Mouse (Mus musculus): ENCODE data around the gene Eef1g. TPM values are rescaled to one million over a fixed set of nuclear protein-coding genes. Genes with fewer than 3 reads are reported as not detected.
"Not testable (repeated sequence)": the region's sequence is repeated elsewhere in the genome, so short reads cannot be mapped to it uniquely, and the experiment has no call there.

Gene Eef1g
- total RNA-seq, 2 experiments from 2014 or later, result 283 to 287 TPM

DNA sequence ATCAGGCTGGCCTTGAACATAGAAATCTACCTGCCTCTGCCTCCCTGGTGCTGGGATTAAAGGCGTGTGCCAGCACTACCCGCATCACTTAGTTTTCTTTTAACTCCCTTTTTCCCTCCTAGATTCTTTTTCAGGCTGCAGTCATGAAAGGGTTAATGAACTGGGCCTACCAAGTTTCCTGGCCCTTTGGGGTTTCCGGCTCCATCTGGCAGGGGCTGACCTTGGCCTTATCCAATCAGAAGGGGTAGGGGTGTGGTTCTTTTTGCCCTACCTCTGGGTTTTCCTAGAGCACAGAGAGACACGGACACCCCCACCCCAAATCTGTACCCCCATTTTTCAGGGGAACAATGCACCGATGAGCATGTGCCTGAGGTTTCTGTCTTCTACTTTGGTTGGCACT, 22.1 kb upstream of the Eef1g start:
- DNase-seq (ENCODE audit: low spot score in 2 of 2), result peak; percentile 62 to 69

DNA sequence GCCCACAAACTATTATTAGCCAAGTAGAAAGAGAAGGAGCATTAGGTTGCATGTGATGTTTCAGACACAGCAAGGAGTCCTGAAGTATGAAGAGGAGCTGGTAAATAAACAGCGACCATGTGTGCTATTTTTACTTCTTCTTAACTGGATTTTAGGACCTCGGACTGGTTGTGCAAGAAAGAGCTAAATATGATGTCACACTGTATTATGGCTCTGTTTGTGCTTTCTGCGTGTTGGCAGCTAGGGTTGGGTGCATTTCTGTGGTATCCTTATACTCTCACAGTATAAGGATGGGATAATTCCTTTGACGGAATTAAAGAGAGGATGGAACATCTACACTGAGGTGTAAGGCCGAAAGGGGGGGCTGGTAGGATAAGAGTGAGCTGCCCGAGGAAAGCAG, 21.6 kb upstream of the Eef1g start:
- DNase-seq (ENCODE audit: low spot score in 2 of 2), result no peak

DNA sequence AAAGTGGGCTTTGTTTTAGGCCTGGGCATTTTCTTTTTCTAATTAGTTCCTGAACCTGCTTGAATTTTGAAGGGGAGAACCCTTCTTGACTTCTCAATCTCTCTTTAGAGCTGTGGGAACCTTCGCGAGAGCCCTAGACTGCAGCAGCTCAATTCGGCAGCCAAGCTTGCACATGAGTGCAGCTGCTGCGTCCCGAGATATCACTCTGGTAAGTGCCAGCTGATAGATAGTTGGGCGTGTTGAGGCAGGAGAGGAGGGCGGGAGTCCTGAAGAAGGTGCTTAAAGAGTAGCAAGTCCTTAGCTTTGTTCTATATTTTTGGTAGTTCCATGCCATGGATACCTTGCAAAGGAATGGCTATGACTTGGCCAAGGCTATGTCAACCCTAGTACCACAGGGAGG, 19.9 kb upstream of the Eef1g start:
- no peak for DNase-seq (ENCODE audit: low spot score in 2 of 2)

DNA sequence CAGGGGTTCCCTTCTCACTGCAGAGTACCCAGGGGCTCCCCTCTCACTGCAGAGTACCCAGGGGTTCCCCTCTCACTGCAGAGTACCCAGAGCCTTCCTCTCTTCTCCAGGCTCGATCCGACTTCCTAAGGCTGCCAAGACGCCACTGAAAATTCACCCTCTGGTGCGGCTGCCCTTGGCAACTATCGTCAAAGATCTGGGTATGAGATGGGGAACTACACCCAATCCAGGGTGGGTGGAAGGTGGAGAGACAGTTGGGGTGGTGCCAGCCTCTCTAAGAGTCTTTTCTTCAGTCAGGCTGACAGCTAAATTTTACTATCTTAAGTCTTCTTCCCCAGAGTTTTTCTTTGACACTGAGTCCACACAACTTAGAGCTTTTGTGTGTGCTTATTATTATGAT, 16.7 kb upstream of the Eef1g start:
- DNase-seq (ENCODE audit: low spot score in 2 of 2), result no peak

DNA sequence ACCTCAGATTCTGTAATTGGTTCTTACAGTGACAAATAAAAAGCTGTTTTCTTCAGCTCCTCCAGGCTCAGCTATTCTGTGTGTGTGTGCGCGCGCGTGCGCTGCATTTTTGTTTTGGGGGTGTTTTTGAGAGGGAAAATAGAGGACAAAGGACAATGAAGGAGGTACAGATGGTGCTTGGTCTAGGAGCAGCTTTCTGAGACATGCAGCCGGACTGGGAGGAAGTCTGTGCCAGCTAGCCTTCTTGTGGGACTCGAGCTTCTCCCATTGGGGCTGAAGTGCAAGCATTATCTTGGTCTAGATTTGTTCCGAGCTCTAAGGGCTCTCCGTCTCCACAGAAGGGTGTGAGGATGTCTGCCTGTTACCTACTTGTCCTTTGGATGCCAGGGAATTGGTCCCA, 14.6 kb upstream of the Eef1g start:
- DNase-seq (ENCODE audit: low spot score in 2 of 2), result peak; percentile 48 to 53

DNA sequence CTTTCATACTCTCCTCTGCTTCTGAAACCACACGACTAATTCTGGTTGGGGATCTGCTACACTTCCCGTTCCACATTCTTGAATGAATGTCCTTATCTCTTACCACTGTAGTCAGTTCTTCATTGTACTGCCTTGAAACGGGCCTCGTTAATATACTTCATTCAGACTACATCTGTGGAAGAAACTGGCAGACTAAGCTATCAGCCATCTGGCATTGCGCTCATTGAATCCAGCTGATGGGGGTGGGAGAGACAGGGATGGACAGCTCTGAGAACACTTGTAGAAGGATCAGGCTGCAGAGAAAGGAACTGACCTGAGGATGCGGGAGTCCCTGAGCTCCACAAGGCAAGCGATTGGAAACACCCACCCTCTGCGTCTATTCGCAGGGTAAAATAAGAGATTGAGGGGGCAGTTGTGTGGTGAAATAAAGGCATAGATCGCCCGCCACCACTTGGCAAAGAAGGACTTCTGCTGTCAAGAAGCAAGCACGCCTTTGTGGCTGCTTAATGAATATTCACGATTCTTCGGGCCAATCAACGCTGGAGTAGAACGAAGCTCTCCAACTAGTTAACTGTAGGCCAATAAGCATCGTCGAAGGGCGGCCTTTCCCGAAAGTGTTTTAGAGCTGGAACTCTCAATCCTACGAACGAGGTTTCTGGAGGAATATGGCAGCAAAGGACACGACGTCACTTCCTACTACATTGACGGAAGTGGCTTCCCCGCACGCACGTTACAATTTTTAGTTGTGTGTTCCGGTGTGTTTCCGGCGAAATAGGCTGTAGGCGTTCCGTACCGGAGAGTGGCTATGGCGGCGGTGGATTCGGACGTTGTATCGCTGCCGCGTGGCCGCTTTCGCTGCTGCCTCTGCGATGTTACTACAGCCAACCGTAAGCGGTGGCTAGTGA, 13.5 kb upstream of the Eef1g start, which contains the start of gene Tut1:
Gene Tut1 (plus strand): TSS at position 713 of the 905 bp plus-strand sequence.
- DNase-seq (ENCODE audit: low spot score in 2 of 2), result peak; percentile 94 to 95

DNA sequence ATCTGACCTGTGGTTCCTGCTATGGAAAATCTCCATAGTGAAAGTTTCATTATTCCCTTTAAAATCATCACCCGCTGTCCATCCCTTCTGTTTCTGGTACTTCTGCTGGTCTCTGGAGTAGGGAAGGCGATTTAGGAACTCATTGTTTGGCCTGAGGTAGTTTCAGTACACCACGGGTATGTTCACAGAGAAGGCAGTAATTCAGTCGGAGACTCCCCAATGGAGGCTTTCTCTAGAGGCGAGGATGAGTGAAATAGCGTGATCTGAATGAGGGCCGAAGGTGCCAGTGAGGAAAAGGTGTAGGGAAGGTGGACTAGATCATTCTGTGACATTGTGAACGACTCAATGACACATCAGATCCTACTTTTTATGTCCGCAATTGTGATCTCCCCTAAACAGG, 12.7 kb upstream of the Eef1g start:
- DNase-seq (ENCODE audit: low spot score in 2 of 2), result no peak

DNA sequence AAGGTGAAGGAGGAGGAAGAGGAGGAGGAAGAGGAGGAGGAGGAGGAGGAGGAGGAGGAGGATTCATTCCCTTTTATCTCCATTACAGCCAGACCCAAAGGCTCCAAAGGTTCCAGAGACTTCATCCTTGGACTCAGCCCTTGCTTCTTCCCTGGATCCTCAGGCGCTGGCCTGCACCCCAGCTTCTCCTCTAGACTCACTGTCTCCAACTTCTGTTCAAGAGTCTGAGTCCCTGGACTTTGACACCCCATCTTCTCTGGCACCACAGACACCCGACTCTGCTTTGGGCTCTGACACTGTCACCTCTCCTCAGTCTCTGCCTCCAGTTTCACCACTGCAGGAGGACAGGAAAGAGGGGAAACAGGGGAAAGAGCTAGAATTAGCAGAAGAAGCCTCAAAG, 4.6 kb upstream of the Eef1g start:
- DNase-seq (ENCODE audit: low spot score in 2 of 2), result no peak

DNA sequence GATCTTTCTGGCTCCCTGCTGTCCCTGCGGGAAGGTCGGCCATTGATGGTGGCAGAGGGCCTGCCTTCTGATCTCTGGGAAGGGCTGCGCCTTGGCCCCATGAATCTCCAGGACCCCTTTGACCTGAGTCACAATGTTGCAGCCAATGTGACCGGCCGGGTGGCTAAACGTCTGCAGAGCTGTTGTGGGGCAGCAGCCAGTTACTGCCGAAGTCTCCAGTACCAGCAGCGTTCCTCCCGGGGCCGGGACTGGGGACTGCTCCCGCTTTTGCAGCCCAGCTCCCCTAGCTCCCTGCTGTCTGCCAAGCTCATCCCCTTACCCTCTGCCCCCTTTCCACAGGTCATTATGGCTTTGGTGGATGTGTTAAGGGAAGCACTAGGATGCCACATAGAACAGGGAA, 1.8 kb upstream of the Eef1g start:
- DNase-seq (ENCODE audit: low spot score in 2 of 2), result no peak

DNA sequence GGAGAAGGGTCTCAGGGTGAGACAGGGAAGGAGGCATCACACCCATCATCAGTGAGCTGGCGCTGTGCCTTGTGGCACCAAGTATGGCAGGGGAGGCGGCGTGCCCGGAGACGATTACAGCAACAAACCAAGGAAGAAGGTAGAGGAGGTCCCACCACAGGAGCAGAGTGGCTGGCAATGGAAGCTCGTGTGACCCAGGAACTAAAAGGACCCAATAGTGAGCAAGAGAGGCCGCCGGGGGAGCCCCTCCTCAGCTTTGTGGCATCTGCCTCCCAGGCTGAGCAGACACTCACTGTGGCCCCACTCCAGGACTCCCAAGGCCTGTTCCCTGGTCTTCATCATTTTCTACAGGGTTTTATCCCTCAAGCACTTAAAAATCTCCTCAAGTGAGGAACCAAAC, 1.1 kb upstream of the Eef1g start:
- DNase-seq (ENCODE audit: low spot score in 2 of 2), result peak in 1 of 2 experiments; percentile 50

DNA sequence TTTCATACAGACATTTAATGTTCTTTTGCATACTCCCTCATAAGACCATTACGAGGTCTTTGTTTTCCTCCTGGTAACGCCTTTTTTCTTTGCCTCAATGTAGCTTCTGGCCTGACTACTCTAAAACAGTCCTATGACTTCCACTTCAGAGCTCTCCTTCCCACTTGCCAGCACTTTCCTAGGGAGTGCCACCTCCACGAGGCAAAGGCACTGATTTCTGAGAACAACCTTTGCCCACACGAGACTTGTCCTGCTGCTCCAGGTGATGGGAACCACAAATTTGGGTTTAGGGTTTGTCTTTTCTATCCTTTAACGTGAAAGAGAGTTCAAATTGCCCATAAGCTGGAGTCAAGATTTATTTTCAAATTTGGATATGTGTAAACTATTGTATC, 647 bp upstream of the Eef1g start:
- DNase-seq (ENCODE audit: low spot score in 2 of 2), result no peak

DNA sequence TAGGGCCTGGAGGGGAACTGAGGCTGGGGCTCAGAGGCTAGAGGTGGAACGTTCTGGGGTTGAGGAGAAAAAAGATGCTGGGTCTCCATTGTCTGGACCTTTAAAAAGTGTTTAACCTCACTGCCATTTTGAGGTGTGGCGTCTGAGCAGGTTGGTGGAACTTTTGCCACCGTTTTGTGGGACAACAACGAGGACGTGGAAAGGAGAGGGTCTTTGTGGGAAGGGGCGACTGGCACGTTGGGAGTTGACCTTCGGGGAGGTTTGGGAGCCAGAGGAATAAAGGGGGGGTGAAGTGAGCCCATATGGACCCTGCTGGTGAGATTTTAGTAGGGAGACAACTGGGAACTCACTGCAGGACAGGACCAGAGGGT, 517 bp downstream of the Eef1g start:
- DNase-seq (ENCODE audit: low spot score in 2 of 2), result no peak

DNA sequence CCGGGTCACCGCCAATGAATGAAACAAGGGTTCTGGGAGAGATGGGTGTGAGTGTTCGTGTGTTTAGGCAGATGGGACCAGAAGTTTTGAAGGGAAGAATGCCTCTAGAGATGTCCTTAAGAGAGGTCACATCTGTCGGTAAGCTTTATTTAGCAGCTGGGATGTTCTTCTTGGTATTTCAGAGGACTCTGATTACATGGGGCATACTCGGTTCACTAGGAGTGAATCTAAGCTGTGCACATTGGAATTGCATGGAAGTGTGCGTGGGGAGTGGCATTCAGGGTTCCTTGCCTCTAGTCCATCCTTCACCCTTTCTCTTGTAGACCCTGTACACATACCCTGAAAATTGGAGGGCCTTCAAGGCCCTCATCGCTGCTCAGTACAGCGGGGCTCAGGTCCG, 1.1 kb downstream of the Eef1g start:
- DNase-seq (ENCODE audit: low spot score in 2 of 2), result no peak

DNA sequence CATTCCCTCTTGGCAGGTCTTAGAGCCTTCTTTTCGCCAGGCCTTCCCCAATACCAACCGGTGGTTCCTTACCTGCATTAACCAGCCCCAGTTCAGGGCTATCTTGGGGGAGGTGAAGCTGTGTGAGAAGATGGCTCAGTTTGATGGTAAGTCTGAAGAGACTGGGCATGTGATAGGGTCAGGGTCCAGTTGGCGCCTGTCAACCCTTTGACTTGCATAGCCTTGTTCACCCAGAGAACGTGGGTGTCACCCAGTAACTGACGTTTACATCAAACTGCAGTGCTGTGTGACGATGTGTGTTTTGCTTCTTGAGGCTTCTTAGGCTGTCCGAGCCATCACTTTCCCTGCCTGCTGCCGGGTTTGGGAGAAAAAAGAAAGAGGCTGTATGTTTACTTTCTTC, 5.7 kb downstream of the Eef1g start:
- not testable (repeated sequence) for DNase-seq (ENCODE audit: low spot score in 2 of 2)

DNA sequence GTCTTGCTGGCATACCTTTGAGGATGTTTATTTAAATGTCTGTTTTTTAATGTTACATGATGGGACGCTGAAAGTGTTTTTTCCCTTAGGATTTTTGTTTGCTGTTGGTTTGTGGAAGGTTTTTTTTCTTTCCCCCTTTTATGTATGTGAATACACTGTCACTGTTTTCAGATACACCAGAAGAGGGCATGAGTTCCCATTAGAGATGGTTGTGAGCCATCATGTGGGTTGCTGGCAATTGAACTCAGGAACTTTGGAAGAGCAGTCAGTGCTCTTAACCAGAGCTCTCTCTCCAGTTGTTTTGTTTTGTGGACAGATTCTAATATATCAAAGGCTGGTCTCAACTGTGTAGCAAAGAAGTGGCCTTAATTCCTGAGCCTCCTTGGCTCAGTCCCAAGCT, 7.8 kb downstream of the Eef1g start:
- no peak for DNase-seq (ENCODE audit: low spot score in 2 of 2)

DNA sequence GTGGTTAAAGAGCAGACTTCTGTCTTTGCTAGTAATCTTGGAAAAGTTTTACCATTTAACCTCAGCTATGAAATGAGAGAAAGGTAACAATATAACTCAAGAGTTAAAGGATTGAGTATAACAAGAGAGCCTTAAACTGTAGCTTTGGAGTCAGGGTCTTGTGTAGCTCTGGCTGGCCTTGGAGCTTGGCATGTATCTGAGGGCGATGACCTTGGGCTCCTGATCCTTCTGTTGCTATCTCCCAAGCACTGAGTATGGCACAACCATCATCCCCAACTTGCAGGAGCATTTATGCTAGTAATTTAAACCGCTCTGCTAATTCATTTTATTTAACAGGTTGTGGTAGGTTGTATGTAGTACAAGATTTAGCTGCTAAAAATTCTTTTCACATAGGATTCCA, 8.7 kb downstream of the Eef1g start:
- DNase-seq (ENCODE audit: low spot score in 2 of 2), result no peak

DNA sequence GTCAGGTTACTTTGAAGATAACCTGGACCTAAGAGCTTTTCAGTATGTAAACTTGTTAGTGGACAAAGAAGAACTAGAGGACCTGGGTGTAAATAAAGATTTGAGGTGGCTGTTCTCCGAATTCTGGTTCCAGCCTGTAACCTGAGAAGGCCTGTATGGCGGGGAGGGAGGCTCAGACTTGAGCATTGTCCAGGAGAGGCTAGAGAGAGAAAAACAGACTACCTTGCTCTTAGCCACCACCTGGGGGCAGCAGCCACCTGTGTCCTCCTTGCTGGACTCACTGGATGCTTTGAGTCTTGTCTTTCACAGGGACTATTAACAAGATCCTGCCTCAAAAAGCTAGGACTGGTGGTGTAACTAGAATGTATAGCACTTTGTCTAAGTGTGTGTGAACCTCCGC, 9.7 kb downstream of the Eef1g start:
- peak in 1 of 2 experiments; percentile 40 for DNase-seq (ENCODE audit: low spot score in 2 of 2)

DNA sequence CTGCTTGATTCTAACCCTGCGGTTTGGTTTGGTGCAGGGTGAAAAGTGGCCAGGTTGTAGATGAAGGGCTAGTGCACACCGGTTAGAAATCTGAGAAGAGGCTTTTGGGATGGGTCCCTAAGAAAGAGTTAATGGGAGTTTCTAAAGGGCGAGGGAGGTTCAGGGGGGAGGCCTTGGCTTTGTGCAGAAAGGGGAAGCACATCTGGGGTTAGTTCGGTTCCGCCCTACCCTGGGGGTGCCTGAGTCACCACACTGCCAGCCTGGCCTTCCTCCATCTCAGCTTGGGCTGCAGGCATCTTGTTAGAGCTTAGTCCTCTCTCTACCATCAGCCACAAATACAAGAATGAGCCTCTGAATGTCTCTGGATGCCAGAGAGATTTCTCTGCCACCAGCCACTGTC, 13.9 kb downstream of the Eef1g start:
- DNase-seq (ENCODE audit: low spot score in 2 of 2), result no peak

DNA sequence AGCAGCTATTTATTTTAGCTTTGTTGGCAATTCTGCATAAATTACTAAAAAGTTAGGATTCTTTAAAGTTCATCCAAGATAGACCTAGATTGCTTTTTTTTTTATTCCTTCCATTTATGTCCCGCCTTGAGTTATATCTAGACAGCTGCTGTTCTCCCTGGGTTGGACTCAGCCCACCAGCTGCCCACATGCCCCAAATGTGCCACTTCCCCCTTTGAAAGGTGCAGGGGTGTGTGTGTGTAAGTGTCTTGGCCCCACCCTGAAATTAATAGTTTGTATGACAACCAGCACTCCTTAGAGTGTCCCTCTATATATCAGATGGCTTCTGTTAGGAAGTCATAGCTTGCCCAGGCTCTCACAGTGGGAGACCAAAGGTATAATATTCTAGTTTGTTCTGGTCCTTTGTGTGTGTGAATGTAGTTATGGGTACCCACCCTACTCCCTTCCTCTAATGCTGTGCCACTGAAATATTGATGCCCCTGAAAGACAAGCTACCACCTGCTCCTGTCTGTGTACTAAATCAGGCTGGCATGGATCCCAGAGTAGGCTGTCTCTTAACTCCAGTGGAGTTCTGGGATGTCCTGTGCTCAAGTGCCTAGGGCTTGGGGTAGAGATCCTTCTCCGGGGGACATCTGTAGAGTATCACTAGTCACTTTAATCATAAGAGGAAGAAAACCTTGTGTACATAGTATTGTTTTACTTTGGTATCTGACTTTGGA, 14.8 kb downstream of the Eef1g start:
- DNase-seq (ENCODE audit: low spot score in 2 of 2), result no peak

DNA sequence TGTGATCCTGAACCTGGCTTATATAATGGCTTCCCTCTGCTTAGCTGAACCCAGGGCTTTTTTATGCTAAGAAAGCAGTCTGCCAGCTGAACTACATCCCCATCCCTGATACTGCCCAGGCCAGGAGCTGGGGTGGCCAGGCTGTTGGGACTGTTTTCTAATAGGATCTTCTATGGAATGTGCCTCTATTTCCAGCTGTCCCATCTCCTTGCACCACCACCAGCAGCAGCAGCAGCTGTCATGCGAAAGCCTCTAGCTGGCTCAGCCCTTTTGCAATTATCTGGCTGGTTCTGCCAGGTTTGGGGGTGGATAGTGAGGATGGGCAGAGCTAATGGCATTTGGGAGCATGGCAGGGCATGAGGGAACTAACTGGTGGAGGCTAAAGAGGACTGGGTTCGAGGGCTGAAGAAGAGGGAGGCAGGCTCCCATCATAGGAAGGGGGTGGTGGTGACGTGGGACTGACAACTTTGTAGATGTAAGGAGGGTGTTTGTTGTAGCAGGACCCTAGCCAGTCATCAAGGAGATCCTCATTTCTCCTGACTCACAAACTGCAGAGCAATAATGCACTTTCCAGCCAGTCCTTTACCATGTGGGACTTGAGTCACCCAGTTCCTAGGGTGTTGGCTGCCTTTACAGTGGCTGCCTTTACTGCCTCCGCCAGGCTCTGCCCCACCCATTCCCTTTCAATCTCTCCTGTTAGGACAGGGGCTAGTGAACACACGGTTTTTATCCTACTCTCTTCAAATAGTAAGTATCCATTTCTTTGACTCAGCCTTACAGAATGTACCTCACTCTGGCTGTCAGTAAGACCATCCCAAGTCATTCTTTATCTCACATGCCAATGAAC, 15.7 kb downstream of the Eef1g start:
- DNase-seq (ENCODE audit: low spot score in 2 of 2), result no peak

DNA sequence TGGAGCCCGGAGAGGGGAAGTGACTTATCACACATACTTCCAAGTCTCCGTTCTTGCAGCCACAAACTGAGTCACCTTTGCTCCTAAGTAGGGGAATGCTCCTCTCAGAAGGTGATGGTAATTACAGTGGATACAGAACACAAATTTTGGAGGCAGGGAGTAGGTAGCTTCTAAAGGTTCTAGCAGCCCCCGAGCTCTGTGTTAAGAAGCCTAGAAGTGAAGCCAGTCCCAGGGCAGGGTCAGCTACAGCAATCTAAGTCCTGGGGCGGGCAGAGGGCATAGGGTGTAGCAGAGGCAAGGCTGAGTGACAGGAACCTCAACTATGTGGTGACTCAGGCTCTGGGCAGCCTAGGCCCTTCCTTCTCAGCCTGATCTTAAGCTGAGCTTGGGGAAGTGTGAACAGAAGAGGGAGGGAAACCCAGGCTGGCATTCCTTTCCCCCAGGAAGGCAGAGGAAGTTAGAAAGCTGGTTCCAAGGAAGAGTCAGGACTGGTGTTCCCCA, 16.4 kb downstream of the Eef1g start:
- DNase-seq (ENCODE audit: low spot score in 2 of 2), result no peak

Data from layer of hippocampus, postnatal 10 days (tissue).